Comparison of ENCODE assay signal across 8 mouse cellular contexts in genomic region chr7:16728596-16729348, GRCm38 (mm10). TPM values are rescaled to one million over a fixed set of nuclear protein-coding genes. Genes with fewer than 3 reads are reported as not detected.
DNase-seq lines count a peak whose midpoint lies in the region; ATAC-seq and TF ChIP-seq lines count a peak whose summit lies in the region.

No protein-coding gene starts in this region.

- no peak overlapping the region for H3K9ac ChIP-seq in forebrain, embryonic 11.5 days (ENCODE audit: low read length)
- H3K9ac ChIP-seq in heart, postnatal 0 days (replicated peaks; ENCODE audit: low read depth, low read length) = peak overlapping the region; percentile 29; the same call in 1 of the 2 replicates

- peak overlapping the region; percentile 18; the same call in 1 of the 2 replicates for H3K4me2 ChIP-seq in forebrain, embryonic 11.5 days (ENCODE audit: low read depth, low read length, severe bottlenecking)
- H3K4me2 ChIP-seq in heart, postnatal 0 days (ENCODE audit: low read depth, low read length) = peak overlapping the region; percentile 56

- no peaks in the 10 kb centered on the region for H3K9me3 ChIP-seq in E14TG2a.4 (ENCODE audit: low read length)
- H3K9me3 ChIP-seq in forebrain, embryonic 11.5 days (ENCODE audit: control insufficient read depth, low read length) = no peaks in the 10 kb centered on the region
- no peaks in the 10 kb centered on the region for H3K9me3 ChIP-seq in heart, postnatal 0 days (replicated peaks; ENCODE audit: control insufficient read depth, low read length)

- ATAC-seq in forebrain, embryonic 11.5 days (replicated peaks; ENCODE audit: low FRiP score) = peak; percentile 59
- peak; percentile 77 for ATAC-seq in heart, postnatal 0 days (ENCODE audit: insufficient read depth, low read depth)

- TF ChIP-seq EP300 in heart, postnatal 0 days (IDR thresholded peaks at IDR 0.05; ENCODE audit: low read depth) = no peak

- peak overlapping the region; percentile 57 for H3K4me3 ChIP-seq in E14TG2a.4 (replicated peaks; ENCODE audit: low read length)
- no peak overlapping the region for H3K4me3 ChIP-seq in forebrain, embryonic 11.5 days (ENCODE audit: low read depth, low read length)
- H3K4me3 ChIP-seq in heart, postnatal 0 days (ENCODE audit: low read depth, low read length) = peak overlapping the region; percentile 28

- TF ChIP-seq CTCF in E14TG2a.4 (conservative IDR thresholded peaks at IDR 0.05; ENCODE audit: low read length) = peak; percentile 44
- peak; percentile 80 for TF ChIP-seq CTCF in heart, postnatal 0 days (IDR thresholded peaks at IDR 0.05; ENCODE audit: low read depth)

- 30% methylated on average over 14 of the region's 14 CpGs for WGBS in forebrain, embryonic 11.5 days
- 17% methylated on average over 14 of the region's 14 CpGs for WGBS in heart, postnatal 0 days

- DNase-seq in adrenal gland, postnatal 4 days (ENCODE audit: low spot score in 2 of 2) = peak; percentile 33 to 62
- DNase-seq in forebrain, embryonic 11.5 days (ENCODE audit: low spot score) = peak; percentile 85
- DNase-seq in heart, postnatal 0 days (ENCODE audit: low spot score) = peak; percentile 94
- DNase-seq in kidney, postnatal 25 days = peak; percentile 67 to 78
- peak; percentile 88 for DNase-seq in lung, postnatal 10 days
- peak; percentile 69 for DNase-seq in ovary, postnatal 14 days (ENCODE audit: low spot score)
- DNase-seq in thymus, postnatal 25 days = peak; percentile 76

- no peaks in the 10 kb centered on the region for H3K36me3 ChIP-seq in E14TG2a.4 (ENCODE audit: insufficient read depth, low read length)
- H3K36me3 ChIP-seq in forebrain, embryonic 11.5 days (ENCODE audit: control insufficient read depth, insufficient read depth, low read length) = no peaks in the 10 kb centered on the region
- no peaks in the 10 kb centered on the region for H3K36me3 ChIP-seq in heart, postnatal 0 days (replicated peaks; ENCODE audit: control insufficient read depth, insufficient read depth, low read length)

- H3K27me3 ChIP-seq in E14TG2a.4 (ENCODE audit: insufficient read depth, low read length) = peaks cover 4% of the 10 kb centered on the region; the same call in 1 of the 2 replicates
- no peaks in the 10 kb centered on the region for H3K27me3 ChIP-seq in forebrain, embryonic 11.5 days (ENCODE audit: control insufficient read depth, insufficient read depth, low read length)
- no peaks in the 10 kb centered on the region for H3K27me3 ChIP-seq in heart, postnatal 0 days (ENCODE audit: control insufficient read depth, insufficient read depth, low read length)

- peaks cover 33% of the 10 kb centered on the region for H3K4me1 ChIP-seq in E14TG2a.4 (replicated peaks; ENCODE audit: low read depth, low read length)
- H3K4me1 ChIP-seq in forebrain, embryonic 11.5 days (replicated peaks; ENCODE audit: control insufficient read depth, insufficient read depth, low read length) = peaks cover 2% of the 10 kb centered on the region; the same call in 1 of the 2 replicates
- peaks cover 7% of the 10 kb centered on the region for H3K4me1 ChIP-seq in heart, postnatal 0 days (ENCODE audit: control insufficient read depth, insufficient read depth)

- no peak overlapping the region for H3K27ac ChIP-seq in forebrain, embryonic 11.5 days (ENCODE audit: low read depth, low read length)
- H3K27ac ChIP-seq in heart, postnatal 0 days (ENCODE audit: low read depth) = peak overlapping the region; percentile 77

RNA-seq across cellular contexts. Expression of gene Ceacam9, which starts 7.0 kb away (rescaled TPM):
- total RNA-seq in adrenal gland, postnatal 4 days (2021) = not detected
- not detected in 2 replicates for polyA plus RNA-seq in forebrain, embryonic 11.5 days (2014; fragmentation: Nextera tagmentation; extraction: Ambion mirVana)
- total RNA-seq in heart, postnatal 0 days (2014; rRNA removed; ENCODE audit: low replicate concordance) = not detected in 2 replicates
- polyA plus RNA-seq in heart, postnatal 0 days (2015; fragmentation: Nextera tagmentation; extraction: Ambion mirVana) = not detected in 2 replicates

RNA-seq across cellular contexts. Expression of gene Ap2s1, which starts 9.4 kb away (rescaled TPM):
- 100 to 1,000 TPM; 169 to 179 TPM for total RNA-seq in adrenal gland, postnatal 4 days (2021)
- polyA plus RNA-seq in forebrain, embryonic 11.5 days (2014; fragmentation: Nextera tagmentation; extraction: Ambion mirVana) = 270 and 272 TPM in 2 replicates
- 299 and 316 TPM in 2 replicates for total RNA-seq in heart, postnatal 0 days (2014; rRNA removed; ENCODE audit: low replicate concordance)
- polyA plus RNA-seq in heart, postnatal 0 days (2015; fragmentation: Nextera tagmentation; extraction: Ambion mirVana) = 215 and 216 TPM in 2 replicates

RNA-seq across cellular contexts. Expression of gene Slc1a5, which starts 52.4 kb away (rescaled TPM):
- total RNA-seq in adrenal gland, postnatal 4 days (2021) = 10 to 100 TPM; 60.8 to 61.0 TPM
- polyA plus RNA-seq in forebrain, embryonic 11.5 days (2014; fragmentation: Nextera tagmentation; extraction: Ambion mirVana) = 33.9 and 34.1 TPM in 2 replicates
- 55.8 and 81.4 TPM in 2 replicates for total RNA-seq in heart, postnatal 0 days (2014; rRNA removed; ENCODE audit: low replicate concordance)
- polyA plus RNA-seq in heart, postnatal 0 days (2015; fragmentation: Nextera tagmentation; extraction: Ambion mirVana) = 27.1 and 28.1 TPM in 2 replicates

RNA-seq across cellular contexts. Expression of gene Ceacam15, which starts 53.3 kb away (rescaled TPM):
- not detected for total RNA-seq in adrenal gland, postnatal 4 days (2021)
- not detected in 2 replicates for polyA plus RNA-seq in forebrain, embryonic 11.5 days (2014; fragmentation: Nextera tagmentation; extraction: Ambion mirVana)
- total RNA-seq in heart, postnatal 0 days (2014; rRNA removed; ENCODE audit: low replicate concordance) = 0.19 and 1.6 TPM in 2 replicates
- polyA plus RNA-seq in heart, postnatal 0 days (2015; fragmentation: Nextera tagmentation; extraction: Ambion mirVana) = 1.5 and 2.5 TPM in 2 replicates
